Mouse (Mus musculus) thymus, adult 18-20 months (tissue): ENCODE measurements at regions not wholly inside any gene's neighbourhood (a gene's known extent, or its start where the extent isn't known, plus 50 kb on each side); places are given as distances from the start of the nearest gene placed in this dataset.
"Not testable (repeated sequence)": the region's sequence is repeated elsewhere in the genome, so short reads cannot be mapped to it uniquely, and the experiment has no call there.

ENCODE experiments used
- DNase-seq, 2 experiments: peaks; one replicate each; pipeline ENCODE4 v3.0.0; 2022; ENCODE audit warnings: mixed read lengths in 2 of 2

DNA sequence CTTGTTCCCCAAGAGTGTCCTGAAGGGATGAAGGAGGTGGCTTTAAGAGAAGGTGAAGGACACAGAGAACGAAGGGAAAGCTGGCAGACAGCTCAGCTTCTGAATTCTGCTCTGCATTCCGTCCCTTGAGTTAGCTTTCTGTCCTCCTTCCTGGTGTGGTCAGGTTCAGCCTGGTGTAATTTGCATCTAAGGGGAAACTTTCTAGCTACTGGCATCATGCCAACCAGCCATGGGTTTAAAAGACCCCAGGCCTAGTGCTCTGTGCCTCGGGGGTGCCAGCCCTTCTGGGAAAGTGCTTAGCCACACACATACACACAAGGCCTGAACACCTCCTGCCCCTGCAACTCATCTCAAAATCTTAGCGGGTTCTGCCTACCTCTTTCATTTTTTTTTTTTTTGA is 246.9 kb downstream of the Fgf9 start:
- DNase-seq: no peak

DNA sequence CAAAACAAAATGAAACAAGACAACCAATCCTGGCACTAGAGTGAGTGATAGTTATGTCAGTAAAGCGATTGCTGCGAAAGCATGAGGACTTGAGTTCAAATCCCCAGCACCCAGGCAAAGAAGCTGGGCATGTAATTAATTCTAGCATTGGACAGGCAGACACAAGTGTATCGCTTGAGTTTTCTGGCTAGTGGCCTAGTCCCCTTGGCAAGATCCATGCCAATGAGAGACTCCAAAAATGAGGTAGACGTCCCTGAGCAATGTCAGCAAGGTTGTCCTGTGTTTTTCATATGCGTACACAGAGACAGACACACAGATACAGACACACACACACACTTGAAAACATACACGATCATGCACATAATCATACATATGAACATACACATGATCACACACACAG is 237.3 kb downstream of the Fgf9 start:
- DNase-seq: no peak

DNA sequence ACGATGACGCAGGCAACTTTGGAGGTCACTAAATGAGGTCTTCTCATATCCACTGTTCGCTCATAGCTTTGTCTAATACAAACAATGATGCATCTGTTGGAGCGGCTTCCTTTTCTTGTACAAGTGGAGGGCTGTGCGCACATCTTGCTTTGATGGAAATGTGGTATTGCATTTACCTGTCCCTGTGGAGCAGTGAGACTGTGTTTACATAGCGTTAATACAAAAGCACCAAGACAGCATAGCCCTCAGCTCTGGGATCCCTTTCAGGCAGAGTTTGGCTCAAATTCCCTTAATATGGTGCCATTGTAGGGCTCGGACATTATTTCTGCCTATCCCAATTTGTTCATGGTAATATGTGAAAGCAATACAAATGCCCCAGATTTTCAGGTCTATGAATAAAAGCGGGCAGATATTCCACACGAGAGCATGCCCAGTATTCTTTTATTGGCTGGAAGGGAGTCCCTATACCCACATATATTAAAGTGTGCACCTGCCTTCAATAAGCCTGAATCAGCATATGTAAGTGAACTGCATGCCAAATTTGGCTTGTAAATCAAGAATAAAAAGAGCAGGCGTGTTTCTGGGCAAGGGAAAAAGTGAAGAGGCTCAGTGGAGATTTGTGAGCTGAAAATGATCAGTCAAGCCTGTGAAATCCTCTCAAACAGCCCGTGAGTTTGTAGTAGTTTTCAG is 236.6 kb downstream of the Fgf9 start:
- no peak for DNase-seq

DNA sequence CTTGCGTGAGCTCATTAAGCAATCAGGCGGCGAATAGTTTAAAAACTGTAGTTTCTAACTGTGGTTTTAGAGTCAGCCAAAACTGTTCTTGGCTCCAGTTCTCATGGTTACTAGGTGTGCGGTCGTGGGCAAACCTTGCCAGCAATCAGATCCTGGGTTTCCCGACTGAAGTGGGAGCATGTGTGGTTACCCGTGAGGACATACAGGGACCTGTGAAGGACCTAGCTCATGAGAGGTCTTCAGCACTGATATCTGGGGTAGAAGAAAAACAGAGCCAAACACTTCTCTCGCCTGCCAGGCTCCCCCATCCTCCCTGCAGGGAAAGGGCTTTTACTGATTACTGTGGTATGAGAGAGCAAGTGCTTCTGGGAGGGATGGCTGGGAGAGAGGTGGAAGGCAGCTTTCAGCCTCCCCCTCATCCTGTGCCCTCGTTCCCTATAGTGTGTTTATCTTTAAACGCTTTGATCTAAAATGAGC is 230.1 kb downstream of the Fgf9 start:
- DNase-seq: no peak

DNA sequence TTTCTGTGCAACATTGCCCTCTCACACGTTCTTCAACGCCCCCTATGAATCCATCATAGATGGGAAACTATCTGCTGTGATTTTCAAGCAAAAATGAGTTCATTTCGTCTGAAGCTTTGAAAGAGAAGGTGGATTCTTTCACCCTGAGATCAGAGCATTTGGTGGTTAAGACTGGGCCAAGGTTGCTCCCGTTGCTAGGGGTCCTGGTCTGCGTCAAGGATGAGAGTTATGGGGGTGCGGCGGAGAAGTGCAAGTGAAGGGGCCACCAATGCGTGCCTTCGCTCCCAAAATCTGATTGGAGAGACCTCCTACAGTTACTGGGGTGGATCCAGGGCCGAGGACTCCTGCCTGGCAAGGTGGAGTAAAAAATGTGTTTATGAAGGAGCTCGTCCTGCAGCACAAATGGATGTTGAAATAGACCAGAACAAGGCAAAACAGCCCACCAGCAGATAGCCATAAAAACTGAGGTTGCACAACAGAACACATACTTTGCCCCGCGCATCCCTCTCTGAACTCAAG is 215.7 kb downstream of the Fgf9 start:
- DNase-seq: no peak

DNA sequence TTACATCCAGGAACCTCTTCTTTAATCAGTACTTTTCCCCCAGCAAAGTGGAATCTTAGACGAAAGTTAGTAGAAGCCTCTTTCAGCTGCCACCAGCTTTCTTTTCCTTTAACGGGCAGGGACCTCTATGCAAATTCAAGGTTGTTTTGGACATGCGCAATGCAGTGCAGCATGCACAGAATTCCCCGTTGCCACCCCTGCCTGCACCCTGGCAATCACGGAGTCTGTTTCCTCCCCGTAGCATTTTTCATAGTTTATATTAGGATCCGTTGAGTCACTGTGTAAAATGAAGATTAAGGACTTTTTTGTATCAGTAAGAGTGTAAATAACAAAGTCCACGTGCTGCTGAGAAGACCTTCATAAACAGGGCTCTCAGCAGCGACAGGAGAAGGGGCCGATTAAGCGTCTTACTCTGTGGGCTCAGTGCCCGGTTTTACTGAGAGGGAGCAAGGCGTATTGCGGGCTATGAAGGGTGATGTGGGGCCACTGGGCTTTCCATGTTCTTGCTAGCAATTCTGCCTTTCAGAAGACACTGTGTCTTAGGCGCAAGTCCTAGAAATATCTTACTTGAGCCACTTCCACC is 212.5 kb downstream of the Fgf9 start:
- no peak for DNase-seq

DNA sequence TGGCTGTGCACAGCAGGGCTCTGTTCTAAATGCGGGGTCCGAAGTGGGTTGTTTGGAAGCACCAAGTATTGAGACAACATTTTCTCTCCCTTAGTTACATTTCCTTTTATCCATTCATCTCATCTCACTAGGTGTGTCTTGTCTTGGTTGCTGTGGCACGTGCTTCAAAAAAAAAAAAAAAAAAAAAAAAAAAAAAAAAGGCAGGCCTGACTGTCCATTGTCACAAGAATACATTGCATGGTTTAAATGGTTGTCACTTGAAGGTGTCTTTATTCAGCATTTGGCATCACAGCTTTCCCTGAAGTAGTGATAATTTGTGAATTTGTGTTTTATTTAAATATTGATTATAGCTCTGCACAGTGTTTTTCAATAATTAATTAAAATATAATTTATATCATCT is 211.9 kb downstream of the Fgf9 start:
- DNase-seq: no peak

DNA sequence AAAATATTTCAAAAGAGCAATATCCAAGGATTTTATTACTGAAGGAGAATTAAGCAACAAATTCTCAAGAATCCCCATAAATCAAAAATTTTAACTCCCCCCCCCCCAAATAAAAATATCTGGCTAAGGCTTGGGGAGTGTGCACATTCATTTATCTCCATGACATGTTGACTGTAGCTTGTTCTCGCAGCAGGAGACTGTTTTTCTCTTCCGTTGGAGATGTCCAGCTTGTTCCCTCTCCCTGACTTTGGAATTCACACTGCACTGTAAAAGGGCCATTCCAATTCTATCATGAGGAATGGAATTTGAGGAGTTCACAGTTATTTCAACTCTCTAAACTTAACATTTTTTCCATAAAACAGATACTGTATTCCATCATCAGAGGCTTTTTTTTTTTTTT is 204.1 kb downstream of the Fgf9 start:
- not testable (repeated sequence) for DNase-seq

DNA sequence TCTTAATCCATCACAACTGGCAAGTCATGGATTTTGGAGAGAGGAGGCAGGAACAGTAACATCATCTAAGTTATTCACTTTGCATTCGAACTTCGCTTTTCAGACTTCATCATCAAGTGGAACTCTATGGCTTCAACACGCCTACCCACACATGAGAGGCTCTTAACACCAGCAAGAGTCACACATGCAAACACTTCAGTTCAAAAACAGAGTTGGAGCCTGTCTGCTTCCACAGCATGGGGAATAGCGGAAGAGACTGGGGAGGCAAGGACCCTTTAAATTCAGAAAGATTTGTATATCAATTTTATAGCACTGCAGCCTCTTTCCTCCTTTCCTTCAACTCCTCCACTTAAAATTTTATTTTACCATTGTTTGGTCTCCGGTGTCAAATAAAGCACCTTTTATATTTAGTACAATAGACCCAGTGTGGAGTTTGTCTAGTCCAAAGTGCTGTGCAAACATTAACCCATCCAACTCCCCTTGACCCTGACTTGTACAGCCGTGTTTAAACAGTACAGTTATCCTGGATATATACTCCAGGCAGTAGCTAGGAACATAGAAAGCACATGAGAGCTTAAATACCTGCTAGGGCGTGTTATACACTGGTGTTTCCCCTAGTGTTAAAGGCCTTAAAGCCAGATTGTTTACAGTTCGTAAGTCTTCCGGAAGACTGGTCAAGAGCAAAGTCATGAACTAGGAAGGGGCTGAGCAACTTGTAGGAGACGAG is 203.5 kb downstream of the Fgf9 start:
- DNase-seq: no peak

DNA sequence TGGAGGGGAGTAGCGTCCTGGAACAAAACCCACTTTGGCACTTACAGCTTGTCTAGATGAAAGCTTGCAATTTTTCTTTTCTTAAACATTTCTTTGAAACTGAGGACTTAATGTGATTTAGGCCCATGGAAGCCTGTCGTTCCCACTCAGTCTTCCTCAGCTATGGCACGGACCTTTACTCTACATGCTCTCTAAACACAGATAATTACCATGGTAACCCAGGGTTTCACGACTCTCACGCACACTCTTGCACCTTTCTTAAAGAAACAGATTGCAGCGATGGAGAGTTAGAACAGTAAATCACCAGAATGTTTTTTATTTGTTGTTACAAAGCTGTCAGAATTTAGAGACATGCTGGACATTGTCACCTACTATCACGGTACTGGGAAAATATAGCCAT is 195.0 kb downstream of the Fgf9 start:
- no peak for DNase-seq

DNA sequence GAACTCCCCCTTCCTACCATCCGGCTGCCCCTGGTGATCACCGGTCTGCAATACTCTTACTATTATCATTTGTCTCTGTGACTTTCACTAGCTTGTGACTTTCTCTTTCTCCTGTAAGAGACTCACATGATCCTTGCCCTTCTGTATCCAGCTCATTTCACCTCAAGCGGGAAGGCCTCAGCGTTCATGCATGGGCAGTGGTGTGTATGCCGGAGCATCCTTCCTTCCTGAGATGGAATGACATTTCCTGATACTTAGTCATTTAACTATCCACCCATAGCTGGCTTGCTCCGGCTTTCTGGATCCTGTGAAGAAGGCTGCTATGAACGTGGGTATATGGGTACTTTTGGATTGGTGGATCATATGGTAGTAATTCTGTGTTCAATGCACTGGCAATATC is 194.1 kb downstream of the Fgf9 start:
- no peak for DNase-seq

DNA sequence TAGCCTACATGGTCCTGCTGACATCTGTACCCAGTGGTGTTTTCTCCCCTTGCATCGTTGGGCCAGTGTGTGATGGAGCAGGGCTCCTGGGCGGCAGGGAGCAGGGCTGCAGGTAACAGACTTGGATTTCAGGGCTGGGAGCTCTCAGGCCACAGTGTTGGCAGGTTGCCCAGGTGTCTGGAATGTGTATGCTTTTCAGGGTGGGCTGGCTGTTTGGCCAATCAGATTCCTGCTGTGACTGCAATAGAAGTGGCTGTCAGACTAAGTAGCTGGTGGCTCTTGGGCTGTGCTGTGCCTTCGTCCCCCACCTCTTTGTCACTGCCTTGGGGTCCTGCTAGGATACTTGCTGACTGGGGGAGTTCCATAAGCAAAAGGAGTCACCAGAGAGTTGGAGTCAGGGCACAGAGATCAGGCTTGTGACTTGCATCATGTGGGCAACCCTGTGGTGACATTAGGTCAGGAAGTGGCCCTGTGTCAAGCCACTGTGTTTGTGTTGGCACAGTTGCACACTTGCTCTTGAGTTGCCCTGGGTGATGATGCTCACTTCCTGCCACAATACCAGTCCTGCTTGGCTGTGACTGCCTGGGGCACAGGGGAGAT is 183.1 kb downstream of the Fgf9 start:
- peak in 1 of 2 experiments; percentile 1 for DNase-seq

DNA sequence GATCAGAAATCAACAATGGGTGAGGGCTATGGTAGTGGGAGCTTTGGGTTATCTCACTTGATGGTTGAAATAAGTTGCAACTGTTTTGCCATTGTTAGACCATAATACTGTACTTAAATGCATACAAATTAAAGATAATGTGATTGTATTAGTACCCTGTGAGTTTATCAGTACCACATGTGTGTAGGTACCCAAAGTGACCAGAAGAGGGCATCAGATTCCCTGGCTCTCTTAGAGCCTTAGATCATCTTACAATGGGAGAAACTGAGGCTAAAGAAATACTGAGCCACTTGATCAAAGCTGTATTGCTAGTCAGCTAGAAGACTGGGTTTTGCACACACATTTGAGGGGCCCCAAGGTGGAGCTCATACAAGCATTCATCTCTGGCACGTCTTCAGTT is 155.5 kb downstream of the Fgf9 start:
- no peak for DNase-seq

DNA sequence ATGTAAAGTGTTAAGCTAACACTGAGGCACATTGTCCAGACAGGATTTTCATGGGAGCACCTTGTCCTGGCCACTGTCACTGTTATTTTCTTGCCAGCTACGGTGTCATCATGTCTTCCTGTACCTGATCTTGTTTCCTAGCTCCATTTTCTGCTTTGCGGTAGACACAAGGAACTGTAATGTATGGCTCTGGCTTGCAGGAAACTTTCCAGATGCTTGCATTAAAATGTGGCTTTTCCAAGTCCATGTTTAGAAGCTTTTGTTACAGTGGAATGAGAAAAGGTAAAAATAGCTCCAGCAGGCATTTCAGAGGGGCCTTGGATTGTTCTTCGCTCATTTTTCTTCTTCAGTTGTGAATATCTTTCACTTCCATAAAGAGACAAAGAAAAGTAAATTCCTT is 154.1 kb downstream of the Fgf9 start:
- DNase-seq: no peak

DNA sequence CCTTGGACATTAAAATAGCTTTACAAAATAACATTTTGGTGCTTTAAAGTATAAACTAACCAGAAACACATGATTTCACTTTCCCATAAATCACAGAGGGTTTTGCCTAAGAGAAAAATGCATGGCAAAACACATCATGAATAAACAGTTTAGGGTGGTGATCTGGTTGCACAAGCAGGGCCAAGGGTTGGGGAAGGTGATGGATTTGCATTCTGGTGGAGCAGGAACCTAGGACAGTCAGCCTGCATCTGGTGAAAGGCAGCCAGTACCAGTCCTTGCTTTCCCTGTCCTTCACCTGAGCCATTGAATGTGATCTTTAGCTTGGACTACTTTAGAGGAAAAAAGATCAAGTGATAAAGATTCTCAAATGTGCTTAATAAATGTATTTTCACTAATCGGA is 138.1 kb downstream of the Fgf9 start:
- DNase-seq: no peak

DNA sequence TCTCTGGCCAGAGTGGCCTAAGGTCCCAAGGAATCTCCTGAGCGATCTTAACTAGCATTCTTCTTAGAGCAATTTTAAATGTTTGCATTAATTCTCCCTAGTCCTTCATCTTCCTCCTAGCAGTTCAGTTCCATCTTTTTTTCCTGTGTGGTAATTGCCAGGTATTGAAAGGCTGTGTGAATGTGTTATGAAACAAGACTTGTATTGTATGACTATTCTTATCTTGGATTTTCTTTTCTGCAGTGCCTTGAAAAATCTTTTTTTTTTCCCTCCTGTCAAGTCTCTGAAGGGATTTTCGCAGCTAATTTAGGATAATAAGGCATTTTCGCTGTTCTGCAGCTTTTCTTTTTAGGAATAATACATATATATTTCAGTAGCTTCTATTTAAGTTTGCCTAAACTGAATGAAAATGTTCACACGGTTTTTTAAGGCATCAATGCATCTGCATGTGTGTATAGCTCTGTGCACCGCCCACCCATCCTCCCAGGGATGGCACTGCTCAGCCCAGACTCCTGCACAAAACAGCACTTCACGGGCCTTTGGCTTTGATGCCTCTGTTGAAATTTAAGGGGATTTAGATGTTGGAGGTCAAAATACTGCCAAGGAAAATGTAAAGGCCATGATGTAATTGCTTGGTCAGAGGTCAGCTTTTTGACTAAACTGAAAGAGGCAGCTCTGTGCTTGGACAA is 132.4 kb downstream of the Fgf9 start:
- DNase-seq: no peak

DNA sequence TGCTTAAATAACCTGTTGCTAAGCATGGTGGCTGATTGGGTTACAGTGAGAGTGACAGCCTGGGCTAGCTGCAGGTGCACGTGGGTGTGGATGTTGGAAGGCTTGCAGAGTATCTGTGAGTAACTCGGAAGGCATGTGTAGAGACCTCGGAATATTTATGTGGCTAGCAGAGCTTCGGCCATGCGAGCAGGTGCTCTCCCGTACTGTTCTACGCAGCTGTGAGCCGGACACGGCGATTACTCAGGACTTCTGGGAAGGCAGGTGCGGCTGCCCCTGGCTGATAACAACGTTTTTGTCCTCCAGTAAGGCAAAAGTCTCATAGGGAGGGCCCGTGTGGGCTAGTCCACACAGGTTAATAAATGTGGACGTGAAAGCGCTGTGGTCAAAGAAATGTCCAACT is 119.6 kb downstream of the Fgf9 start:
- no peak for DNase-seq

DNA sequence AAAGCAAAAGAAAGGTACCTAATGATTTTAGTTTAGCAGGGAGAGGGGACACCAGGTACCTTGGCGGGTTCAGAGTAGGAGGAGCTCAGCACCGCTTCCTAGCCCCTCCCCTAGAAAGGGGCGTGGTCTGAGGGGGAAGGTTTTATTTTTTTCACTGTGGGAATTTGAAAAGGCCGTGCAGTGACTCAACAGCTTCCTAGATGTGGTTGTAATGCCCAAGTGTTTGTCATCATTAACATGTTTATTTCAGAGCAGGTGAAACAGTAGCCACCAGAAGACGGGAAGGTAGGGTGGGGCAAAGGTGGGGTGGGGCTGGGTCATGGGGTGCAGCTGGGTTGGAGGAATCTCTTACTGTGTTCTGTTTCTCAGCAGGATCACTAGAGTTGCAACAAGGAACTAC is 112.5 kb downstream of the Fgf9 start:
- DNase-seq: no peak

DNA sequence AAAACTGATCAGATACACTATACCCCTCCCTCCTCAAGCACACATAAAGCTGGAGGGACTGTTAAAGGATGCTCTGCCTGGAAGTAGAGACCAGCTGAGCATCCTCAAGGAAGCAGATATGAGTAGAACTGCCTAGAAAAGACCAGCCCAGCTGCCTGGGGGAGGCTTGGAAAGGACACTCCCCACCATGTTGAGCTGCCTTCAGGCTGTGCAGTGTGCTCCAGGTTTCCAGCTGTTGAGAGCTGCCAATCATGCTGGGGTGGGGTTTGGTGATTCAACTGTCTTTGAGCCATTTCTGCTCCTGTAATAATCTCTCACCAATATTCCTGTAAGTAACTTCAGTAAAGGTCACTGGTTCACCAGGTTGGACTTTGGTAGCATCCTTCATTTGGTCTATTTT is 110.4 kb downstream of the Fgf9 start:
- DNase-seq: no peak

DNA sequence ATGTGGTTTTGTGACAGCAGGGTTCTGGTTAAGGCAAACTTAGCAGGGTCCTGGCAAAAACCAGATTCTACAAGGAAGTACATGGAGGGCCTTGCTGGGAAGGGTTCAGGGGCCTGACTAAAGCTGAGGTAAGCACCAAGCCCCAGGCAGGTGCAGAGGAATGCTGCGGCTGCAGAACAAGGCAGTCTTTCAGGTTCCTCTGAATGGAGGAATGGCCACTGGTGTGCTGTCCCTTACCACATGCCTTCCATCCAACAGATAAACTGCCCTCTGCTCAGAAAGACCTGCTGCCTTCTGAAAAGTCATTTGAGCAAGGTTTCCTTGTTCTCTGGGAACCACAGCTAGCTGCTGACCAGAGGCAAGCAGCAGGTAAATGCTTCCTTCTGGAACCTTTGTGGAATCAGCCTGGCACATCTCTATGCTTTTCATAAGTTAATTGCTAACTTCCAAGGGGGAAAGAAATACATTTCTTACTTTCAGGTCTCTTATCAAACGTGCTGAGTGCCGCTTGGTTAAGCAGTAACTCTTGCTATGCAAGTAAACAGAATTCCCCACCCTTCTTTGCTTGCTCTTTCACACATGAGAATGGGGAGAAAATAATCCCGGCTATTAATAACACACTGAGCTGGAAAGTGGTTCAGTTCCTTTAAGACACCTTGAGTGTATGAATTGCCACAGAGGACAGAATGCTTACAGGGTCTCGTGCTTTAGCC is 105.5 kb downstream of the Fgf9 start:
- DNase-seq: no peak

DNA sequence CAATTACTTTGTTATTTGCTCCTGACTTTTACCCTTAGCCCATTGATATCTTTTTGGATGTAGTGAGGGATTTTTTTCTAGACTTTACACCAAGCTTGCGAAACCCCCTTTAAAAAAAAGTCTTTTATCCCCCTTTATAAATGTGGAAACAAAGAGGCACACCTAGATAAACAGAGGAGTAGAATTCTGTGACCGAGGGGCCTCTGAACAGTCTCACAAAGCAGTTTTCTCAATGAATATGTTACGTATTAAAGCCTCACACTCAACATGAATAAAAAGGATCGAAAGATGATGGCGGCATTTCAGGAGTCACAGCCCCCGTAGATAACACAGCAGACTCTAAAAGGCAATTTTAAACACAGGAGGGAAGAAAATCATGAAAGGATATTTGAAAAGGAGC is 104.2 kb downstream of the Fgf9 start:
- no peak for DNase-seq

DNA sequence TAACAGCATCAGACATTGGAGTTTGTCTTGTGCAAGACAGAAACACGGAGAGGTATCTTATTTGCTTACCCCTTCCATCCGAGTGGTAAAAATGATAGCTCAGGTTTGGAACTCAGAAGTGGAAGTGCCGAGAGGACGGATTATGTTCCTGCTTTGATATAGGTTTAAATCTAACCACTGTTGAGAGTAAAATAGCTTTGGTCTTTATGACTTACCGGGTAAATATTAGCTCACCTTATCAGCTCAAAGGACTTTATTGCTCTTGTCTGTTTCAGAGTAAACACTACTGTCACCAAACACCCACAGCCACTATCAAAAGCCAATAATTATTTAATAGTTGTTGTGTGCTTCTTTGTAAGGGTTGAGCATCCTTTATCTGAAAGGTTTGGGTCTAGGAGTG is 98.6 kb downstream of the Fgf9 start:
- no peak for DNase-seq
